ENCODE assay signal across 19 mouse cellular contexts in genomic region chr3:154440899-154441298, GRCm38 (mm10).
"Had no signal": no experiment of that assay in that cellular context is flagged by ENCODE, and none has a peak within 500 bp of the region (broad histone marks: within the 10 kb centered on the region; RNA-seq: fewer than 3 reads in every experiment).

No protein-coding gene starts in this region.

- H3K9me3 ChIP-seq: heart, embryonic 15.5 days; hindbrain, embryonic 13.5 days; hindbrain, embryonic 15.5 days; limb, embryonic 15.5 days had no signal

- H3K36me3 ChIP-seq: heart, embryonic 13.5 days; heart, embryonic 15.5 days; hindbrain, embryonic 13.5 days; hindbrain, embryonic 15.5 days; kidney, embryonic 15.5 days; limb, embryonic 13.5 days; limb, embryonic 15.5 days; liver, embryonic 12.5 days had no signal

- ATAC-seq: intestine, embryonic 16.5 days; liver, embryonic 12.5 days had no signal

- H3K9ac ChIP-seq: heart, embryonic 13.5 days; heart, embryonic 15.5 days; hindbrain, embryonic 13.5 days; hindbrain, embryonic 15.5 days; kidney, embryonic 15.5 days; limb, embryonic 13.5 days; limb, embryonic 15.5 days; liver, embryonic 12.5 days; liver, embryonic 14.5 days had no signal

- DNase-seq: gastrocnemius, postnatal 14 days; gastrocnemius, postnatal 36 days; kidney, postnatal 14 days; layer of hippocampus, adult 9-11 months; layer of hippocampus, postnatal 36 days had no signal

- H3K27me3 ChIP-seq: heart, embryonic 13.5 days; heart, embryonic 15.5 days; hindbrain, embryonic 13.5 days; hindbrain, embryonic 15.5 days; kidney, embryonic 15.5 days; limb, embryonic 13.5 days; limb, embryonic 15.5 days; liver, embryonic 12.5 days had no signal

- H3K4me2 ChIP-seq: heart, embryonic 11.5 days; heart, embryonic 13.5 days; heart, embryonic 15.5 days; hindbrain, embryonic 13.5 days; hindbrain, embryonic 15.5 days; kidney, embryonic 15.5 days; limb, embryonic 13.5 days; limb, embryonic 15.5 days; liver, embryonic 12.5 days had no signal

- H3K27ac ChIP-seq: heart, adult 2 months; heart, embryonic 13.5 days; heart, embryonic 15.5 days; hindbrain, embryonic 13.5 days; hindbrain, embryonic 15.5 days; hindbrain, postnatal 0 days; kidney, embryonic 15.5 days; kidney, postnatal 0 days; limb, embryonic 13.5 days; limb, embryonic 15.5 days; liver, embryonic 12.5 days; liver, embryonic 14.5 days had no signal

- H3K4me1 ChIP-seq: heart, embryonic 13.5 days; heart, embryonic 15.5 days; hindbrain, embryonic 13.5 days; hindbrain, embryonic 15.5 days; kidney, embryonic 15.5 days; limb, embryonic 15.5 days; liver, embryonic 12.5 days had no signal

- H3K4me3 ChIP-seq: heart, adult 2 months; heart, embryonic 13.5 days; heart, embryonic 15.5 days; hindbrain, embryonic 13.5 days; hindbrain, embryonic 15.5 days; kidney, embryonic 15.5 days; limb, embryonic 13.5 days; limb, embryonic 15.5 days; liver, embryonic 12.5 days had no signal
